Mouse (Mus musculus): Measurements from ENCODE around the gene Pomgnt1. TPM values are rescaled to one million over a fixed set of nuclear protein-coding genes. Genes with fewer than 3 reads are reported as not detected.

Gene Pomgnt1
- polyA plus RNA-seq, 1 experiment from 2014 or later = 56.9 TPM

DNA sequence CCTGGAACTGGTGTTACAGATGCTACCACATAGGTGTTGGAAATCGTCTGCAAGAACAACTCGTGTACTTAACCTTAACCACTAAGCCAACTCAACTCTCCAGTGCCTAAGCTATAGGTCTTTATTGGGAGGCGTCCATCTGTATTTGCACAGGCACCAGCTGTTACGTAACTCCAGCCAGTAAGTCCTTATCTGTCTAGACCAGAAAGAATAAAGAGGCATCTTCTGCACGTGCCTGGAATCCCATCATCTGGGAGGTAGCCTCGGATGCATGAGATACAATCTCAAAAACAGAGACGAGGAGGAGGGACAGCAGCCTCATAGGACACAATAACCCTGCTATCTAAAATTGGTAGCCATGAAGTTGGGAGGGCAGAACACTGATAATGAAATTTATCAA lies 22.7 kb upstream of the Pomgnt1 start:
- Histone ChIP-seq H3K9ac (replicated peaks) (no peak overlapping the region), H3K36me3 (peaks cover 70% of the 10 kb centered on the region), H3K27ac (no peak overlapping the region), H3K4me1 (replicated peaks) (no peaks in the 10 kb centered on the region), H3K4me3 (replicated peaks) (no peak overlapping the region), H3K4me2 (replicated peaks) (no peak overlapping the region), H3K27me3 (no peaks in the 10 kb centered on the region), H3K9me3 (no peaks in the 10 kb centered on the region)
- ATAC-seq = no peak
- WGBS = 85% methylated on average over 7 of the region's 7 CpGs

GRCm38 (mm10) chr4:116105278-116105677 lies 18.4 kb upstream of the Pomgnt1 start:
- H3K4me1 ChIP-seq (replicated peaks) = no peaks in the 10 kb centered on the region
- WGBS = 96% methylated on average over 5 of the region's 5 CpGs
- H3K4me2 ChIP-seq (replicated peaks) = no peak overlapping the region
- no peak overlapping the region for H3K27ac ChIP-seq
- no peaks in the 10 kb centered on the region for H3K27me3 ChIP-seq
- peaks cover 38% of the 10 kb centered on the region for H3K36me3 ChIP-seq
- ATAC-seq = no peak
- H3K4me3 ChIP-seq (replicated peaks) = no peak overlapping the region
- no peaks in the 10 kb centered on the region for H3K9me3 ChIP-seq
- no peak overlapping the region for H3K9ac ChIP-seq (replicated peaks)

DNA sequence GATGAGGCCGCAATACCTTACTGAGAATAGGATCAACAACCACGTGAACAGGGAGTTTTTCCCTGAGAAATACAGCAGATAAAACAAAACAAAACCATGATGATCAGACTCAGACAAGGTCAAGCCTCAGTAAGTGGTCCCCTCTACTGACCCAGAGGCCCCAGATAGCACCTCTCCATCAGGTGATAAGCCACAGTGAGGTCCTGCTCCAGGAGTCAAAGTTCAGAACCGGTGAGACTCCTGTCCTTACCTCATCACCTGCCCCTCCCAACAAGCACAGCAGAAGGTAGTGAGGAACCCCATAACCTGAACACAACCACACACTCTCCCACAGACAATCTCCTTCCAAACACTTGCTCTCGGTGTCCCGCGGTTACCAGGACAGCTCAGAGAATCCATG lies 12.9 kb upstream of the Pomgnt1 start:
- Histone ChIP-seq H3K4me2 (replicated peaks) (no peak overlapping the region), H3K9me3 (no peaks in the 10 kb centered on the region), H3K4me3 (replicated peaks) (no peak overlapping the region), H3K9ac (replicated peaks) (no peak overlapping the region), H3K27me3 (no peaks in the 10 kb centered on the region), H3K36me3 (peaks cover 17% of the 10 kb centered on the region), H3K4me1 (replicated peaks) (no peaks in the 10 kb centered on the region), H3K27ac (no peak overlapping the region)
- WGBS = 93% methylated on average over 6 of the region's 6 CpGs
- ATAC-seq = no peak

DNA sequence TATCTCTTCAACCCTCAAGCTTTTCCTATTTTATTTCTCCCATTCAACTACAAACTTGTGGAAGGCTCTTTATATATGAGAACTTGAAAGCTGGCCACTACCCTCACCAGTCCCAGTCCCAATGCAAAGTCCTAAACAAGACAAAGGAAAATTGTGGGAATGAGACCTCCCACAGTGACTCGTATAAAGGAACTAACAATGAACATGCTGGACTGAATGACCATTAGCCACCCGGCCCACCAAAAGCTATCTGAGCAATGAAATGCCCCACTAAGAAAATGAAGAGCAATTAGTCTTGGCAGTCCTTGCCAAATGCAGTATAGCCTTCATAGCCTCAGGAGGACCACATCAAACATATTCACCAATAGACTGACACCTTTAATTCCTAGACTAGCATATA lies 12.2 kb upstream of the Pomgnt1 start:
- H3K27me3 ChIP-seq = no peaks in the 10 kb centered on the region
- WGBS = 74% methylated on average over 2 of the region's 2 CpGs
- no peak overlapping the region for H3K4me2 ChIP-seq (replicated peaks)
- no peaks in the 10 kb centered on the region for H3K4me1 ChIP-seq (replicated peaks)
- H3K27ac ChIP-seq = no peak overlapping the region
- ATAC-seq = no peak
- H3K9me3 ChIP-seq = no peaks in the 10 kb centered on the region
- peaks cover 17% of the 10 kb centered on the region for H3K36me3 ChIP-seq
- no peak overlapping the region for H3K4me3 ChIP-seq (replicated peaks)
- no peak overlapping the region for H3K9ac ChIP-seq (replicated peaks)

DNA sequence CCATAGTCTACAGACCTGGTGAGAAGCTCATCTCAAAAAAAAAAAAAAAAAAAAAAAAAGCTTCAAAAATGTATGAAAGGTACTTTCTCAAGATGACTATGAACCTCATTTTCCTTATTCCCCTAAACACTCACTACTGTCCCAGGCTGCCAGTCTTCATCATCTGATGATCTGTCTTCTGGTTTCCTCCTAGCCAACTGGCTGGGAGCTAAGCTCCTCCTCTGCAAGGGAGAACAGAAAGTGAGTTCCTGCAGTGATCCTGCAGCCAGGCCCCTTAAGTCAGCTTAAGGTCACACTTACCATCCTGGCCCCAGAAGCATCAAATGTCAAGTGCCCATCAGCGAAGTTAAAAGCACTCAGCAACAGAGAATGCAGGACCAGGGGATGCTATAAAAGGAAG lies 878 bp upstream of the Pomgnt1 start:
- H3K4me1 ChIP-seq (replicated peaks) = peaks cover 23% of the 10 kb centered on the region
- 0 out of 2 replicates have a peak, but pooled peaks cover 7% of the 10 kb centered on the region for H3K36me3 ChIP-seq
- ATAC-seq = no peak
- no peaks in the 10 kb centered on the region for H3K9me3 ChIP-seq
- H3K4me2 ChIP-seq (replicated peaks) = peak overlapping the region; percentile 60
- no peak overlapping the region for H3K27ac ChIP-seq
- 0% methylated on average over 1 of the region's 1 CpGs for WGBS
- H3K27me3 ChIP-seq = no peaks in the 10 kb centered on the region
- H3K9ac ChIP-seq (replicated peaks) = peak overlapping the region; percentile 63; the same call in 1 of the 2 replicates
- H3K4me3 ChIP-seq (replicated peaks) = peak overlapping the region; percentile 52

DNA sequence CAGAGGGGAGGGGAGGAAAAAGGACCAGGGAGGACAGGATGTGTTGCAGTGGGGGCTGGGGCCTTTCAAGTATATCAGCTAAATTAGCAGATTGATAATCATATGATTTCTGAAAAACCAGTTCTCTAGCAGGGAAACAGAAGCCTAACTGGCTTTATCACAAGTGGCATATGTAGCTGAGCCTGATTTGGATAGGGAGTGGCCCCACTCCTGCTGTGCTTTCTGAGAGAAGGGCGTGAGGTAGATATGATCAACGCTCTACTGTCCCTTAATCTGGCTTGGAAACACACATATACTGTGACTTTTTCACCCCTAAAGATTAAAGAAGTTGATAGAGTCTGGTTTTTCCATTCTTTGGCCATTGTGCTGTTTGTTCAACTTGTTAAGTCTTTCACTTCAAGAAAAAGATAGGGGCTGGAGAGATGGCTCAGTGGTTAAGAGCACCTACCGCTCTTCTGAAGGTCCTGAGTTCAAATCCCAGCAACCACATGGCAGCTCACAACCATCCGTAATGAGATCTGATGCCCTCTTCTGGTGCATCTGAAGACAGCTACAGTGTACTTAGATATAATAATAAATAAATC lies 2.3 kb downstream of the Pomgnt1 start:
- no peak overlapping the region for H3K4me3 ChIP-seq (replicated peaks)
- peaks cover 23% of the 10 kb centered on the region for H3K4me1 ChIP-seq (replicated peaks)
- H3K27ac ChIP-seq = no peak overlapping the region
- 96% methylated on average over 4 of the region's 4 CpGs for WGBS
- no peaks in the 10 kb centered on the region for H3K9me3 ChIP-seq
- ATAC-seq = no peak
- H3K9ac ChIP-seq (replicated peaks) = no peak overlapping the region
- no peaks in the 10 kb centered on the region for H3K27me3 ChIP-seq
- no peaks in the 10 kb centered on the region for H3K36me3 ChIP-seq
- H3K4me2 ChIP-seq (replicated peaks) = no peak overlapping the region

DNA sequence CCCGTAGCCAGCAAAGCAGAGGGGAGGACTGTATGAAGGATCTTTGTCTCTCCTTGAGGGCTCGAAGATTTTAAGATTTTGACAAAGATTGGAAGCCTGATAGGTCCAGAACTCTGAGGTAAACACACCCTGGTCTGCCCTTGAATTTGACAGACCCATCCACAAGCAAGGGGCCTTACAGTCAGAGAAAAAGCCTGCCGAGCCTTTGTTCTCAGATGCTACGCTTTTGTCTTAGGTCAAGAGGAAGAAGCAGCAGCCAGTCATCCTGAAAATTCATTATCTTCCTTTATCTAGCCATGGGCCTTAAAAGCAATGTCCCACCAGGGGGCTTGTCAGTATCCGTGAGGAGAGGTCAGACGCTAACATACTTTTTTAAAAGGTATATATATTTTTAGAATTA lies 4.3 kb downstream of the Pomgnt1 start:
- Histone ChIP-seq H3K36me3 (no peaks in the 10 kb centered on the region), H3K4me3 (replicated peaks) (no peak overlapping the region), H3K27me3 (no peaks in the 10 kb centered on the region), H3K27ac (no peak overlapping the region), H3K4me1 (replicated peaks) (peaks cover 17% of the 10 kb centered on the region), H3K4me2 (replicated peaks) (no peak overlapping the region), H3K9ac (replicated peaks) (no peak overlapping the region), H3K9me3 (no peaks in the 10 kb centered on the region)
- 61% methylated on average over 6 of the region's 6 CpGs for WGBS
- no peak for ATAC-seq

DNA sequence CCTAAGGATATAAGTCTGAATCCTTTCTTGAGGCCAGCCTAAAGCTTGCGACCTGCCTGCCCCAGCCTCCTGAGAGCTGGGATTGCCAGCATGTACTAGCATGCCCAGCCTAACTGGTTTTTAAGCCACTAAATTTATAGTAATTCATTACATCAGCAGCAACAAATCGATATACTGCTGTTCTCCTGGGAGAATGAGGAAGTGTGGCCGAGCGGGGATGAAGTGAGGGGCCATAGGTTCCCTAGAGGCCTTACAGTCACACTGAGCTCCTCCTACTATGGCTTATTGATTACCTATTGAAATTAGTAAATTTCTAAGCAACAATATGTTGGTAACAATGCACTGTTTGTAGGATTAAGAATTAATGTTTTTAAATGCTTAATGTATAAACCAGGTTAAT lies 9.5 kb downstream of the Pomgnt1 start:
- peaks cover 4% of the 10 kb centered on the region for H3K4me1 ChIP-seq (replicated peaks)
- 91% methylated on average over 4 of the region's 4 CpGs for WGBS
- ATAC-seq = no peak
- no peaks in the 10 kb centered on the region for H3K27me3 ChIP-seq
- no peak overlapping the region for H3K27ac ChIP-seq
- no peak overlapping the region for H3K9ac ChIP-seq (replicated peaks)
- no peaks in the 10 kb centered on the region for H3K9me3 ChIP-seq
- no peak overlapping the region for H3K4me3 ChIP-seq (replicated peaks)
- no peak overlapping the region for H3K4me2 ChIP-seq (replicated peaks)
- H3K36me3 ChIP-seq = no peaks in the 10 kb centered on the region

DNA sequence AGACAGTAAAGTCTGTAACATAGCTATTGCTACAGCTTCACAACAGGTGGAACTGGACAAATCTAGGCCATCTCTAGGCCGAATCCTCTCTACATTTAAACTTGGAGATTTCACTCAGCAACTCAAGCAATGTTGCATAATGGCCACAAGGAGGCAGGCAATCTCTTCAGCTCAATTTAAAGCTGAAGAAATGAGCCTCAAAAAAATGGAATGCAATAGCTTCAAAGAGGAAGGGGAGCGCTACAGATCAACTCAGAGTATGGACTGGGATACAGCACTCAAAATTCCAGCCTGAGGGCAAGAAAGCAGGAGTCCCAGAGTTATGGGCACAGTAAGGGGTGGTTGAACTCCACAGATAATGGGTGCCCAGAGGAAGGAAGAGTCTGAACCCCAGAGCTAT lies 11.3 kb downstream of the Pomgnt1 start:
- peak; percentile 53; the same call in 1 of the 2 replicates for ATAC-seq
- no peak overlapping the region for H3K4me2 ChIP-seq (replicated peaks)

GRCm38 (mm10) chr4:116137421-116137996 lies 13.9 kb downstream of the Pomgnt1 start:
- ATAC-seq = no peak
- no peak overlapping the region for H3K27ac ChIP-seq
- H3K4me2 ChIP-seq (replicated peaks) = no peak overlapping the region
- no peaks in the 10 kb centered on the region for H3K9me3 ChIP-seq
- 54% methylated on average over 13 of the region's 13 CpGs for WGBS
- H3K27me3 ChIP-seq = peaks cover 6% of the 10 kb centered on the region
- H3K4me3 ChIP-seq (replicated peaks) = no peak overlapping the region
- H3K9ac ChIP-seq (replicated peaks) = no peak overlapping the region
- no peaks in the 10 kb centered on the region for H3K36me3 ChIP-seq
- H3K4me1 ChIP-seq (replicated peaks) = peaks cover 4% of the 10 kb centered on the region

More for the DNA sequence above, 11.3 kb downstream of the Pomgnt1 start:
- Histone ChIP-seq H3K27me3 (no peaks in the 10 kb centered on the region), H3K4me1 (replicated peaks) (peaks cover 4% of the 10 kb centered on the region), H3K36me3 (no peaks in the 10 kb centered on the region), H3K4me3 (replicated peaks) (no peak overlapping the region), H3K27ac (no peak overlapping the region), H3K9me3 (no peaks in the 10 kb centered on the region), H3K9ac (replicated peaks) (no peak overlapping the region)
- WGBS = 38% methylated on average over 2 of the region's 2 CpGs

GRCm38 (mm10) chr4:116140801-116141574 lies 17.3 kb downstream of the Pomgnt1 start:
- no peak overlapping the region for H3K4me3 ChIP-seq (replicated peaks)
- ATAC-seq = no peak
- no peak overlapping the region for H3K4me2 ChIP-seq (replicated peaks)
- H3K9me3 ChIP-seq = no peaks in the 10 kb centered on the region
- 85% methylated on average over 7 of the region's 7 CpGs for WGBS
- H3K36me3 ChIP-seq = no peaks in the 10 kb centered on the region
- peaks cover 13% of the 10 kb centered on the region for H3K27me3 ChIP-seq
- H3K4me1 ChIP-seq (replicated peaks) = peaks cover 21% of the 10 kb centered on the region
- no peak overlapping the region for H3K27ac ChIP-seq
- no peak overlapping the region for H3K9ac ChIP-seq (replicated peaks)

DNA sequence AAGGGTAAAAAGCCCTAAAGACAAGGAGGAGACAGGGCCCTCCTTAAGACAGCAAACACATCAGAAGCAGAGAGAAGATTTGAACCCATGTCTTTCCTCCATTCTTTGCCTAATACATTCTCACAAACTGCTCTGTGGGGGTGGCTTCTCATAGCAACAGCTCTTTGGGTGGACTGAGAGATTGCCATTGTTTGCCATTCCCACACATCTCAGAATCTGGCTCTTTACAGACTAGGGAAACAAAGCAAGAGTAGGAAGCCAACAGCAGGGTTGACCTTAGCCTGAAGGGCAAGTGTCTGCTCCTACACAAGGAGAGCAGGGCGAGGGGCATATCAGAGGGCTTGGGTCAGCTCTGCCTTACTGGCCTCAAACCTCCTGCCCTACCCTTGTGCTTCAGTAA lies 18.1 kb downstream of the Pomgnt1 start:
- Histone ChIP-seq H3K4me1 (replicated peaks) (peaks cover 19% of the 10 kb centered on the region), H3K27me3 (peaks cover 13% of the 10 kb centered on the region), H3K36me3 (no peaks in the 10 kb centered on the region), H3K27ac (no peak overlapping the region), H3K4me3 (replicated peaks) (no peak overlapping the region), H3K9me3 (no peaks in the 10 kb centered on the region), H3K4me2 (replicated peaks) (no peak overlapping the region), H3K9ac (replicated peaks) (no peak overlapping the region)
- 75% methylated on average over 1 of the region's 1 CpGs for WGBS
- no peak for ATAC-seq
